Mouse (Mus musculus): ENCODE measurements at regions not wholly inside any gene's neighbourhood (a gene's known extent, or its start where the extent isn't known, plus 50 kb on each side); places are given as distances from the start of the nearest gene placed in this dataset.

DNA sequence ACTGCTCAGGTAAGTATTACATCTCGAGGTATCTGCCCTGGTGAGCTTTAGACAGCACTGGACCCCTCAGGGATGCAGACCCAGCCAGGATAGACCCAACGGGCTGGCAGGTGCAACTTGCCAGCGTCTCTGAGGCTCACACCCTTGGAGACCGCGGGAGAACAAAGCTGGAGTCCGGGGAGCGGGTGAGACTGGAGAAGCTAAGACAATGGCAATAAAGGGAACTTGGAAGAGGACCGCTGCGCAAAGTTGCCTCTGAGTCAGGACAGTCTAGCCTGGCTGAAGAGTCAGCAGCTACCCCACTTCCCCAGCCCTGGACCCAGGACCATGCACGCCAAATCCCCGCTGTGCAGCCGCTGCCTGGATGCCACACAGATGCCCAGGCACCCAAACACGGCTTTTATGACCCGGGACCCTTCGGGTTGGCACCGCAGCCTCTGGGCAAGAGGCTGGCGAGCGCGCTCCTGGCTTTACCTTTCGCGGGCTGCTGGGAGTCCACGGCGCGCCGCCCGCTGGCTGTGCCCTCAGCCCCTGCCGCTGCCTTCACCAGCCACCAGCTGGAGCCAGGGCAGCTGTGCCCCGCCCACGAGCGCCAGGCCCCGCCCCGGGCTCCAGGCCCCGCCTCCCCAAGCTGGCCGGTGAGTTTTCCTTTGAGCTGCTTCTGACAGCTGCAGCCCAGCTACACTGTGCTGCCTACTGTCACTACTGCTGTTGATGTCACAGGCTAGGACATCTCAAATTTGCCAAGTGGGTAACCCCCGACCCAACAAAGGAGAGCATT lies 353.6 kb upstream of the Rarb start:
- TF ChIP-seq CTCF (IDR thresholded peaks at IDR 0.05; ENCODE audit: borderline replicate concordance, control insufficient read depth, extremely low read depth, insufficient read depth, low read length, poor library complexity): no peak
- TF ChIP-seq POLR2A (IDR thresholded peaks at IDR 0.05; ENCODE audit: control insufficient read depth, extremely low read depth, insufficient read depth, low read length, poor library complexity): no peak

All from thymus, adult 2 months (tissue).